Mouse (Mus musculus) kidney, embryonic 14.5 days (tissue): ENCODE data around the gene Esyt2. TPM values are rescaled to one million over a fixed set of nuclear protein-coding genes. Genes with fewer than 3 reads are reported as not detected.

Source experiments
- ATAC-seq: fragments of 200-750 bp; cut with Nextera tagmentation; 2 replicates; pipeline ENCODE4 v1.8.0; 2017; ENCODE audit warnings: moderate number of reproducible peaks, mild to moderate bottlenecking, moderate TSS enrichment, moderate library complexity; ENCODE audit not compliant: low FRiP score, low TSS enrichment
- H3K27ac ChIP-seq: fragments of 300-500 bp; sonication (generic); 2 replicates; pipeline ENCODE4 v1.5.1; 2014; ENCODE audit warnings: low read depth, mild to moderate bottlenecking, low read length, moderate library complexity, mixed read lengths
- H3K27me3 ChIP-seq: fragments of 300-500 bp; sonication (generic); 2 replicates; pipeline ENCODE4 v1.6.1; 2014; ENCODE audit warnings: mild to moderate bottlenecking, low read length; ENCODE audit not compliant: control insufficient read depth, insufficient read depth
- H3K36me3 ChIP-seq: fragments of 300-500 bp; sonication (generic); 2 replicates; pipeline ENCODE4 v1.6.1; 2014; ENCODE audit warnings: low read length, mixed read lengths; ENCODE audit not compliant: control insufficient read depth, insufficient read depth
- H3K4me1 ChIP-seq: fragments of 300-500 bp; sonication (generic); 2 replicates; pipeline ENCODE4 v1.6.1; 2014; ENCODE audit warnings: low read length, mixed read lengths; ENCODE audit not compliant: control insufficient read depth, insufficient read depth
- H3K4me2 ChIP-seq: fragments of 300-500 bp; sonication (generic); replicated peaks from 2 replicates; pipeline ENCODE4 v1.6.1; 2014; ENCODE audit warnings: low read depth, mild to moderate bottlenecking, low read length
- H3K4me3 ChIP-seq: fragments of 300-500 bp; sonication (generic); 2 replicates; pipeline ENCODE4 v1.5.1; 2014; ENCODE audit warnings: mild to moderate bottlenecking, low read length
- H3K9ac ChIP-seq: fragments of 300-500 bp; sonication (generic); 2 replicates; pipeline ENCODE4 v1.6.1; 2014; ENCODE audit warnings: low read depth, mild to moderate bottlenecking, low read length, moderate library complexity
- H3K9me3 ChIP-seq: fragments of 300-500 bp; sonication (generic); 2 replicates; pipeline ENCODE4 v1.6.1; 2016; ENCODE audit warnings: low read length; ENCODE audit not compliant: control insufficient read depth
- WGBS: fragments of 180-500 bp; shearing (Covaris S2); extraction: QIAGEN DNeasy Blood & Tissue Kit; methylation state at CpG from one replicate; pipeline ENCODE4 v1.1.7; 2014; 5-methylcytosine and 5-hydroxymethylcytosine counted together
- polyA plus RNA-seq: library from polyadenylated mRNA; unstranded; fragments of >200 nt; fragmentation: Nextera tagmentation; extraction: Ambion mirVana; gene quantifications from 2 replicates; pipeline ENCODE4 v1.2.1, GENCODE M21; 2014

Esyt2 gene
- polyA plus RNA-seq, result 15.2 and 23.2 TPM in 2 replicates

DNA sequence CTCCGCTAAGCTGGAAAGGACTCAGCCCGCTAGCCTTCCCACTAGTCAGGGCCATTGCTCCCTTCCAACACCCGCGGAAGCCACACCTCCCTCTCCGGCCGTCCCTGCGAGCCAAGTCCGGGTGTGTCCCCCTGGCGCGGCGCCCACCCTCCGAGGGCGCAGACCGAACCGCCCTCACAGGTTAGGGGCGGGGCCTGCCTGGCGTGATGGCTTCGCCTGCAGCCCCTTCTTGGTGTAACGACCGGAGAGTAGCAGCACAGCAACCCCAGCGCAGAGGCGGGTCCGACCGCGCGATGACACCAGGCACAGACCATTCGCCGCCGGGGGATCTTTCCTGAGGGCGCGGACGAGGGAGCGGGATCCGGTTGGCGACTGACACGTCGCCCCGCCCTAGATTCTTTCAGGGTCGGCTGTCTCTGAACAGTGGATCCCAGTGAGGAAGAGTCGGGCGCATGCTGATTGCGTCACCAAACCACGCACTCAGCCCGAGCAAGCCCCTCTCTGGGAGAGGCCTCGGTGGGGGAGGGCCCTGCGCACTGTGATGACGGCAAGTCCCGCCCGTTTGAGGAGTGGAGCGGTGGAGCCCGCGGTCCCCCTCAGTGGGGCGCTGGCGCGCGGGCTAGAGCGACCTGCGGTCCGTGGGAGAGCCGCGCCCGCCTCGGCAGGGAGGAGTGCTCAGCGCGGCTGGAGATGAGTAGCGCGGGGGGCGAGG lies at the start of gene Esyt2:
Esyt2 (plus strand) TSS at position 544 of the 712 bp plus-strand sequence.
- Histone ChIP-seq H3K27me3 (no peaks in the 10 kb centered on the region), H3K4me1 (no peaks in the 10 kb centered on the region), H3K4me3 (peak within 1 kb of the TSS; percentile 81), H3K9me3 (no peaks in the 10 kb centered on the region), H3K9ac (peak within 1 kb of the TSS; percentile 92), H3K4me2 (peak within 1 kb of the TSS; percentile 92), H3K36me3 (no peaks in the 10 kb centered on the region), H3K27ac (peak within 1 kb of the TSS; percentile 93)
- WGBS, result under 1% methylated on average over 59 of the region's 68 CpGs
- peak; percentile 97 for ATAC-seq

DNA sequence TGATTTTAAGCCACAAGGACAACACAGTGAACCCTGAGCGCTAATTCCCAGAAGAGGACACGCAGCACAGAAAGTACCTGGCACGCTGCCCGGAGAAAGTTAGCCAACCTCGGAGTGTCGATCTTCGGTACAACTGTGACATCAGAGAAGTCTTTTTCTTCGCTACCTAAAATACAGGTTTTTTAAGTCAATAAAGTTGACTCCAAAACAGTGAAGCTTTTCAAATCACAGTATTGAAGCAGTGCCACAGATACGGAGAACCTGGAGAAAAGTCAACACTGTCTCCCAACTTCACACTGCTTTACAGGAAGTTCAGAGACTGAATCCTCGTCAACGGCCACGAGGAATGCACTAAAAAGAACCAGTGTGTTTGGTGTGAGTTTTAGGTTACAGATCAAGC lies 49.4 kb upstream of the Esyt2 start:
- Histone ChIP-seq H3K9me3 (no peaks in the 10 kb centered on the region), H3K4me2 (no peak overlapping the region), H3K4me1 (no peaks in the 10 kb centered on the region), H3K36me3 (peaks cover 3% of the 10 kb centered on the region; the same call in 1 of the 2 replicates), H3K9ac (no peak overlapping the region), H3K27ac (no peak overlapping the region), H3K27me3 (no peaks in the 10 kb centered on the region), H3K4me3 (no peak overlapping the region)
- WGBS, result 69% methylated on average over 12 of the region's 12 CpGs
- ATAC-seq, result no peak

DNA sequence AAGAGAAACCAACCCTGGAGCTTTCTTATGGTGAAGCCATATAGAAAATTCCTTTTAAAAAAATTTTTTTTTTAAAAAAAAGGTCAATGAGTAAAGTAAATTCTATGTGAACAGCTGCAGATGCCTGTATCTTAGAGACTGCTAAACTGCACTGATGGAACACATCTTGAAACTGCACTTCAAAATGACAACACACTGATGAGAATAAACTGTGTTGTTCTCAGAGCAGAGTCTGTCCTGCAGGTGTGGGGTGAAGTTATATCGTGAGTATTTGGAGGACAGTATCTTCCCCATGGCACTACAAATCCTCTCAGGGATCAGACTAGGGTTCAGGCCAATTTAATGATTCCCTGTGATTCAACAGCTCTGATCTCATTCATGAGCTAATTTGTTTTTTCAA lies 48.9 kb upstream of the Esyt2 start:
- whole genome bisulfite sequencing, result 92% methylated on average over 1 of the region's 1 CpGs
- no peaks in the 10 kb centered on the region for H3K9me3 ChIP-seq
- no peaks in the 10 kb centered on the region for H3K27me3 ChIP-seq
- no peak overlapping the region for H3K4me3 ChIP-seq
- no peak for ATAC-seq
- H3K4me1 ChIP-seq, result no peaks in the 10 kb centered on the region
- no peak overlapping the region for H3K9ac ChIP-seq
- H3K36me3 ChIP-seq, result peaks cover 3% of the 10 kb centered on the region; the same call in 1 of the 2 replicates
- no peak overlapping the region for H3K4me2 ChIP-seq
- H3K27ac ChIP-seq, result no peak overlapping the region

DNA sequence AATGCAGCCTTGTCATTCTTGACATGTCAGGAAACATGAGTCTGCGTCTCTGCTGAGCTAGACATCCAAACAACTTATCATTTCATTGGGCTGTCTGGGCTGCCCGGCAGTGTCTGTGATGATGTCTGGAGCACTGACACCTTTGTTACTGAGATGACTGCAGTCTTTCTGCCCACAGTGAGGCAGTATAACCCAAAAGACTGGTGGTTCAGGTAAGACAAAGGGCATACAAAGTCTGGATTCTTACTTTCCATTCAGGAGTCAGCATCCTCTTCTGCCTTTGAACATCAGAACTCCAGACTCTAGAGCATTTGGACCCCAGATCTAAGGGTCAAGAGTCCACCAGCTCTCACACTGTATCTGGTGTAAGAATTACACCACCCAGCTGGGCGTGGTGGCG lies 45.6 kb upstream of the Esyt2 start:
- H3K27me3 ChIP-seq, result no peaks in the 10 kb centered on the region
- WGBS, result 82% methylated on average over 4 of the region's 4 CpGs
- H3K4me1 ChIP-seq, result no peaks in the 10 kb centered on the region
- no peak overlapping the region for H3K4me3 ChIP-seq
- H3K27ac ChIP-seq, result no peak overlapping the region
- peaks cover 6% of the 10 kb centered on the region; the same call in 1 of the 2 replicates for H3K36me3 ChIP-seq
- no peak for ATAC-seq
- H3K9ac ChIP-seq, result no peak overlapping the region
- H3K9me3 ChIP-seq, result no peaks in the 10 kb centered on the region
- no peak overlapping the region for H3K4me2 ChIP-seq

DNA sequence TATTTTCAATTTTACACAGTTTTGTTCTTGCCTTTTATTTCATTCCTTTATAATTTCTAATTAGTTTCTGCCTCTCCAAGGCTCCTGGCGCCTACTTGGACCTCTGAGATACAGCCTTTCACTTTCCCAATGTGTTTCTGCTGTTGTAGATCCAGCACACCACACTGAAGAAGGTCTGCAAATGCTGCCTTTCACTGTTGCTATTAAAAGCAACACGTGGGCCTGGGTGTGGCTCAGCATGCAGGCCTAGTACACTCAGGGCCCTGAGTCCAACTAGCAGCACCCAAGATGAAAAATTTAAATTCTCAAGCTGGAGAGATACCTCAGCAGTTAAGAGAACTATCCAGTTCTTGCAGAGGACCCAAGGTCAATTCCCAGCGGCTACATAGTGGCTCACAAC lies 44.3 kb upstream of the Esyt2 start:
- no peak overlapping the region for H3K9ac ChIP-seq
- WGBS, result 93% methylated on average over 3 of the region's 3 CpGs

DNA sequence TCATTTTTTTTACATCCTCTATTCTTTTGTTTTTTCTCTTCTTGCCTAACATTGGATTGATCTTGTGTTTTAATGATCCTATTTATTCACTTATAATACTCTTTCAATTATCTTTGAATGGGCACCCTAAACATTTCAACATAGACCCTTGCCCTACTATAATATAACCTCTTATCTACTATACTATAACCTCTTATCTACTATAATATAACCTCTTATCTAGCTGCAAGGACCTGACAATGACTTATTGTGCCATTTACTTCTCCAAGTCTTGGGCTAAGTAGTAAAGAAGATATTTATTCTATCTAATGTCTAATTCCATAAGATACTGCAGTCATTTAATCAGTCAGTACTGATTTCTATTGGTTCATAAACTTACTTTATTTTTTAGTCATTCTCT lies 42.6 kb upstream of the Esyt2 start:
- ATAC-seq, result no peak
- Histone ChIP-seq H3K4me3 (no peak overlapping the region), H3K36me3 (peaks cover 10% of the 10 kb centered on the region), H3K9ac (no peak overlapping the region), H3K27ac (no peak overlapping the region), H3K4me1 (no peaks in the 10 kb centered on the region), H3K9me3 (no peaks in the 10 kb centered on the region), H3K27me3 (no peaks in the 10 kb centered on the region), H3K4me2 (no peak overlapping the region)

More for the DNA sequence above, 44.3 kb upstream of the Esyt2 start:
- H3K4me3 ChIP-seq, result no peak overlapping the region
- H3K27me3 ChIP-seq, result no peaks in the 10 kb centered on the region
- H3K36me3 ChIP-seq, result peaks cover 6% of the 10 kb centered on the region
- H3K4me2 ChIP-seq, result no peak overlapping the region
- H3K9me3 ChIP-seq, result no peaks in the 10 kb centered on the region
- ATAC-seq, result no peak
- no peaks in the 10 kb centered on the region for H3K4me1 ChIP-seq
- no peak overlapping the region for H3K27ac ChIP-seq

DNA sequence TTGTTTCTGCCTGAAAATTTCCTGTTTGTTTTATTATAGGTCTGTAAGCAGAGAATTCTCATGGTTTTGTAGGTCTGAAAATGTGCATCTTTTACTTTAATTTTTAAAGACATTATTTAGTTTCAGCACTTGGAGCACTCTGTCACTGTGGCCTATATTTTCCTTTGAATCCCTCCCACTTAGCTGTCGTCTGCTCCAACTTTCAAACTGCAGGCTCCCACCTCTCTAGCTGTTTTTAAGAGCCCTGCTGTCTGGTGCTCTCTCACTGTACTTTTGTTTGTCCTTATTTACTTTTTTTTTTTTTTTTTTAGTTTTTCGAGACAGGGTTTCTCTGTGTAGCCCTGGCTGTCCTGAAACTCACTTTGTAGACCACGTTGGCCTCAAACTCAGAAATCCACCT lies 42.2 kb upstream of the Esyt2 start:
- WGBS, result 88% methylated on average over 3 of the region's 3 CpGs
- H3K4me2 ChIP-seq, result no peak overlapping the region
- no peak for ATAC-seq

DNA sequence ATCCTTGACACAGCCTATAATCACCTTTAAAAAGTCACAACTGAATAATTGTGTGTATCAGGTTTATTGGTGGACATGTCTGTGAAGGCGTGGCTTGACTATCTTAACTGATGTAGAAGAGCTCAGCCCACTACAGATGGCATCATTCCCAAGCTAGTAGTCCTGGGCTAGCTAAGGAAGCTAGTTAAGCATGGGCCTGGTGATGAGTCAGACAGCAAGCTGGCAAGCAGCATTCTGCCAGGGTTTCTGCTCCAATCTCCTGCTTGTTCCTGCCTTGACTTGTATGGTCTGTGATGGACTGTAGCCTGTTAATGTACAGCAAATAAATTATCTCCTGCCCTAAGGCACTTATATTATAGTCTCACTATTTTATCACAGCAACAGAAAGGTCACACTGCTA lies 36.4 kb upstream of the Esyt2 start:
- no peaks in the 10 kb centered on the region for H3K9me3 ChIP-seq
- H3K4me3 ChIP-seq, result no peak overlapping the region
- no peak for ATAC-seq
- H3K9ac ChIP-seq, result no peak overlapping the region
- peaks cover 28% of the 10 kb centered on the region for H3K36me3 ChIP-seq
- no peaks in the 10 kb centered on the region for H3K4me1 ChIP-seq
- H3K27me3 ChIP-seq, result no peaks in the 10 kb centered on the region
- no peak overlapping the region for H3K4me2 ChIP-seq
- WGBS, result 91% methylated on average over 1 of the region's 1 CpGs
- no peak overlapping the region for H3K27ac ChIP-seq

More for the DNA sequence above, 42.2 kb upstream of the Esyt2 start:
- no peaks in the 10 kb centered on the region for H3K4me1 ChIP-seq
- no peak overlapping the region for H3K27ac ChIP-seq
- no peak overlapping the region for H3K4me3 ChIP-seq
- no peaks in the 10 kb centered on the region for H3K27me3 ChIP-seq
- H3K9ac ChIP-seq, result no peak overlapping the region
- peaks cover 10% of the 10 kb centered on the region for H3K36me3 ChIP-seq
- no peaks in the 10 kb centered on the region for H3K9me3 ChIP-seq

DNA sequence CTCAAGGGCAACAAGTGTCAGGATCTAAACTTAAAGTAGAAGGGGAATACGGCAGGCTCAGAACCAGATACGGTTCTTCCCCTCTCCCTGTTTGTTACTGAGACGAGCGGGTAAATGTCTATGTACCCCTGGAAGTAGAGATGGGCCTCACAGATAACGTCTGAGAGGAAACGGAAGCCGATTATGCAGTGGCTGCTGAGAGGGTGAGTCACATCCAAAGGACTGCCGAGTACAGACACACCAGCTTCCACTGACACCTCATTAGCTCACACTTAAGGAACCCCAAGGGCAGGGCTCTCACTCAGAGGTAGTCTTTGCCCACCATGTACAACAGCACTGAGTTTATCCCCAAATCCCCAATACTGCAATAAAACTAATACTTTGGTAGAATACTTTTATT lies 26.3 kb upstream of the Esyt2 start:
- Histone ChIP-seq H3K4me3 (no peak overlapping the region), H3K4me2 (no peak overlapping the region), H3K27ac (no peak overlapping the region), H3K9me3 (no peaks in the 10 kb centered on the region), H3K4me1 (no peaks in the 10 kb centered on the region), H3K9ac (no peak overlapping the region), H3K27me3 (no peaks in the 10 kb centered on the region), H3K36me3 (peaks cover 14% of the 10 kb centered on the region; the same call in 1 of the 2 replicates)
- no peak for ATAC-seq
- 69% methylated on average over 8 of the region's 8 CpGs for WGBS
